Mouse (Mus musculus): ENCODE results near the gene Vsnl1.
A peak's percentile ranks its signal among the peaks of the same experiment; 100 is the strongest.

Gene Vsnl1

GRCm38 (mm10) chr12:11436497-11437265 lies at the start of gene Vsnl1:
Gene Vsnl1, minus strand, starts transcription at chr12:11436613.
- DNase-seq = peak; percentile 38

GRCm38 (mm10) chr12:11456632-11457031 lies 20.2 kb upstream of the Vsnl1 start:
- DNase-seq = no peak

DNA sequence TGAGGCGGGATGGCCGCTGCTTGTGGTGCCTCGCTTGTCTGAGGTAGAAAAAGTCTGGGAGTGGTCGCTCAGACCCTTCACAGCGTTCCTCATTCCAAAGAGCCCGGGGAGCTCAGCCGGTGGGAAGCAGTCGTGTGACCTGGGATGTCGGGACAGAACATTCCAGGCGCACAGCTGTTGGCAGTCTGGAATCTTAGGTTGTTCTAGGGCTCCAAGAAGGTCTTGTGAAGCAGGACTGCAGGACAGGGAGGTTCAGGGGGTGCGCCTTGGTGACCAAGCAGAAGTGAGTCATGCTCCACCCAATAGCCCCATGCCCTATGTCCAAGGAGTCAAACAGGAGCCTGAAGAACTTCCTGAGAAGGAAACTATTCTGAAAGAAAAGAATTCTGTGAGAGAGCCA lies 19.8 kb upstream of the Vsnl1 start:
- DNase-seq = no peak

DNA sequence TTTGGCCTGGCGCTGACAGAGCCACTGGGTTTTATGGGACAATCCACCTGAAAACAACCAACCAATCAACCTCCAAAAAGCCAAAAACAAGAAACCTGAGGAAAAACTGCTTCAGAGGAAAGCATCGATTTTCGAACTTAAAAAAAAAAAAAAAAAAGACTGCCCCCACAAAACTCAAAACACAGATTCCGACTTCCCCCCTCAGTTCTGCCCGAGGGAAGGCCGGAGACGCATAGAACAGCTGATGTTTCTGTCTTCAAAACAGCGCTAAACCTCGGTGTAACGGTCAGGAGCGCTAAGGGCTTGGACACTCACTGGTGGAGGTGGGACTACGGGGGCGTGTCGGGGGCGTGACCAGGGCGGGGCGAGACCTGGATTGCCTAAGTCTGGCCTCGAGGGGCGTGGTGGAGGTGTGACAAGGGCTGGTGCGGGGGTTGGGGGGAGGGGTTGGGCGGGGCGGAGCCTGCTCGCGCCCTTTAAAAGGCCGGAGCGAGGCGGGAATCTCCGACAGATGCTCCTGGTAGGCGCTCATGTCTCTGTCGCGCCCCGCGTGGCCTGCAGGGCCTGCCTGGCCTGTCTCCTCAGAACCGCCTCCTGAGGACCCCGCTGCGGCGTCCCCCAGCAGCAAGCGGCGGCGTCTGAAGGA lies 19.3 kb upstream of the Vsnl1 start, which contains the start of gene Rad51ap2:
Gene Rad51ap2 (plus strand): TSS at position 531 of the 646 bp plus-strand sequence.
- DNase-seq = peak; percentile 88

DNA sequence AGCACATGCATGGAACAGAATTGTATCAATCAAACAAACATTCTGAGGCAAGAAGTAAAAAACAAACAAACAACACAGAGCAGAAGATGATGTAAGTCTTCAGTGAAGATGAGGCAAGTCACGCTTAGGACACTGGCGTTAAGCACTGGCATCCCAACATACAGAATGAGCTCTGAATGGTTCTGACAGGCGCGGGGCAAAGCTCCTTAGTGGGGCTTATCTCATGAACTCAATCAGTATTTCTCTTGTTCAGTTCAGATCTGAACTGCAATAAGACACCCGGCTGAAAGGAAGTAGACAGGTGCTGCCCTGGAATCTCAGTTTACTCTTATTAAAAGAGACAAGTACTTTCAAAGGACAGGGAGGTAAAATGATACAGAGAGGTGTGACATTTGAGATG lies 17.7 kb upstream of the Vsnl1 start:
- DNase-seq = no peak

DNA sequence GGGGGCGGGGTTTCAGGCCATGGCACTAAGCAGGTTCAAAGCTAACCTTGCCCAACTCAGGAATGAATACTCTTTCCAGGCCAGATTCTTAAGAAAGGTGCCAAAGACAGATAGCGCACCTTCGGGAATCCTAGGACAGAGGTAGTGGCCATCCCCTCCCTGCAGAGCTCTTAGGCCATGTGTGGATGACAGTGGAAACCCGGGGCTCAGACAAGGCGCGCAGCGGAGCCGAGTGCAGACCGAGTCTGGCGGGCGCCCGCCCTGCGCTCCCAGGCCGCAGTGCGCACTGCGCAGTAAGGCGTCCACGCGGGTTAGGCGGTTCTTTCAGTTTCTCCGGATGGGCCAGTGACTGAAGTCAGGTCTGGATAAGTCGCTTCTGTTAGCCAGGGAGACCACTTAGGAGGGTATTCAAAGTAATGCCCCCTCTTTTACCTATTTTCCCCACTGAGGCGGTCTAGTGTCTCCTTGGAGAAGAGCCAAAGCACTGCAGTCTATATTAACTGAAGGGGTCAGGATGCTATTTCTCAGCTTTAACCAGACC lies 1.6 kb upstream of the Vsnl1 start:
- no peak for DNase-seq

- peak; percentile 65 for DNase-seq
Measured at GRCm38 (mm10) chr12:11437266-11437906, 973 bp upstream of the Vsnl1 start.

DNA sequence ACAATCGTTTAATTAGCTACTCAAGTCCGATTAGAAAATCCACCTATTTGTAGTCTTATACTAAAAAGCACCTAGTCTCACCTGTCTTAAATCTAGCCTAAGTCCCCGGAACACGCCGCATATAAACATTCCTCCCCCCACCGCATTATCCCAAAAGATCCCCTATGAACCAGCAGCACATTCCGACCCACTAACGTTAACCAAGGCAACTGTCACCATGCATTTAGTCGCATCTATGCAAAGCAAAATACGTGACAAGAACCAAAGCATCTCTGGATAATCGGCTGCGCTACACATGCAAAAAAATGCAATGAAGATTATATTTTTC lies 426 bp downstream of the Vsnl1 start:
- no peak for DNase-seq

GRCm38 (mm10) chr12:11435246-11436022 lies 979 bp downstream of the Vsnl1 start:
- DNase-seq = no peak

DNA sequence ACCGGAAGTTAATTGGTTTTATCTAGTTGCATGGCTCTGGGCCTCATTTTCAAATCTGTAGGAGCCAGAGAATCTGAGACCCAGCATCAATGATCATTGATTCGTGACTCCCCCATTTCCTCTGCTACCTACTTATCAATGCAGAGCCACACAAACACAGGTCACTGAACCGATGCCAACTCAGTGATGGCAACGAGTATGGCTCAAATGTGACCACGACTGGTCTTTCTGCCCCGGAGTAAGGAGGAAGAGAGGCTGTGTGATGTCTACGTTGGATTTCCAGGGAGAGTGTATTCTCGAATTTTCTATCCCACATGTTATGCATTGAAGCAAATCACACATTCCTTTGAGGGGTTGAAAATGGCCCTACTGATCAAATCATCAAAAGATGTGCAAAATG lies 2.0 kb downstream of the Vsnl1 start:
- DNase-seq = no peak

DNA sequence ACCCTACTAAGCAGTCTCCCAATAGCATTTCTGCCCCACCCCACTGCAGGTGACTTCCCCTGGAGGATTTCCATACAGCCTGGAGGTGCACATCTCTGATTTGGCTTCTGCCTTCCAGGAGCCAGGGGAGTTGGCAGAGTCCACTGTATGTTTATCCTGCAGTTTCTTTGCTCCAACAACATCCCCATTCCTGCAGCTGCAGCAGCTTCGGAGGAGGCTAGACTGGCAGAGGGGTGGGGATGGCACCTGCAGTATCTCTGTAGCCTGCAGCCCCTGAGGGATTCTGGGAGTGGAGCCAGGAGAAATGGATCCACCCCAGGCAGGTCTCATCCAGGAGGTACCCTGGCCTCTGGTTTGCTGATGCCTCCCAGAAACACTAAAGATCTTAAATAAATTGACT lies 2.7 kb downstream of the Vsnl1 start:
- no peak for DNase-seq

GRCm38 (mm10) chr12:11433126-11433525 lies 3.3 kb downstream of the Vsnl1 start:
- no peak for DNase-seq

DNA sequence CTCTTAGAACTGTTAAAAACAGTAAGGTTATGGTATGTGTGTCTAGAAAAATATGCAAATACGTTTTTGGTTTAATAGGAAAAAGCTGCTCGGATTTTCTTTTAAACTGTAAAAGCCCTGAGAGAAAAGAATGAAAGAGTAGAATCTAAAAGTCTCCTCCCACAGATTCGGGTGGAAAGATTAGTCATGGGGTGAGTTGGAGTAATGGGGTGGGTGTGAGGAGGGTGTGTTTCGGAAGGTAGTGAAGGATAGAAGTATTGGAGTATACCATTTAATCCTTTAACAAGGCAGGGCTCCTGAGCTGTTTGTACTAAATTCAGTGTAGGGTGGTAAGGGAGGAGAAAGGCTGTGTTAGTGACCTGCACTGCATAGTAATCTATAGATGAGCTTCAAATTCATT lies 9.0 kb downstream of the Vsnl1 start:
- no peak for DNase-seq

- no peak for DNase-seq
Measured at GRCm38 (mm10) chr12:11418112-11418511, 18.3 kb downstream of the Vsnl1 start.

GRCm38 (mm10) chr12:11407679-11408078 lies 28.7 kb downstream of the Vsnl1 start:
- DNase-seq = no peak

DNA sequence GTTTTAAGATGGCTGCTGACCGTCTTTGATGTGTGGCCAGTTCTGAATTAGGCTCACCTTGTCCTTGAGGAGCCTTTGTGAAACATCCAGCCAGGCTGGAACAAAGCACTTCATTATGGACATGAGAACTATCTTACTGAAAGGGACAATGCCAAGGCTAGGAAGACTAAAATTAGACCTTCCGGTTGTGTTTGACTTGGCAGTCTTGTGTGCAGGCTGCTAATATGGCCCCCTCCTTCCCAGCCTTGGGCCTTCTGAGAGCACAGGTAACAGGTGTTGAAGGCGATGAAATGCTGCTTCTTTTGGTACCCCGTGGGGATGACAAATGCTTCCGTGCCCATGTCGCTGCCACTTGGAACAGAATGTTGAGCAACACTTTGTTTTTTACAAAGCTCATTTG lies 37.6 kb downstream of the Vsnl1 start:
- no peak for DNase-seq

DNA sequence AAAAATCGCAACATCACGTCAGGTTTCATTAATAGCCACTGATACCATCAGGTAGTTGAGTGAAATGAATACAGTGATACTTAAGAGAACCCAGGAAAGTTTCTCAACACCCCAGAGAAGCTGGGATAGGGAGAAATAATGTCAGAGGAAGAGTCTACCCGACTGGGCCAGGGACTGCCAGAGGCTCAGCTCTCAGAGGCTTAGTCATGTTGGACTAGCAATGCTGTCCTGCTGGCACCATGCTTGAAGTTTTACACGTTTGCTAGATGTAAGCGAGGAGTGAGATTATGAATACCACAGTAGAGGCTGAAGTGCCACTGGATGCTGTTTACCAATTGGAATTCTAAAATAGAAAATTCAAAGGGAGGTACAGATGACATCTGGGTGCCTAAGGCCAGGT lies 39.4 kb downstream of the Vsnl1 start:
- DNase-seq = no peak

DNA sequence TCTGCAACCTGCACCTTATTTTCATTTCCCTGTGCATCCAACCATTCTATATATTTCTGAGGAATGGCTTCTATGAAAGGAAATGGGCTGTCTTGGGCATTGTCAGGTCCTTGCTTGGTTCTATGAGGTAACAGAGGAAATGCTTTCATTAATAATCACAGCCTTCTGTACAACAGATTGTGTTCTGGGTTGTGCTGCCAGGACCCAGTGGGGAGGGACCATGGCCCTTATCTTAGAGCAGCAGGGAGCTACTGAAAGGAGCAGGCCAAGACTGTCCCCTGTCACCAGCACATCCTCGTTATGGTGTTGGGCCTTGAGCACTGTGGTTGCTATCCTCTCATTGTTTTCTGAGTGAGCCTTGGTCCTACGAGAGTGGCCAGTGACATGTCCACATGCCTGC lies 40.9 kb downstream of the Vsnl1 start:
- no peak for DNase-seq

GRCm38 (mm10) chr12:11392525-11392924 lies 43.9 kb downstream of the Vsnl1 start:
- DNase-seq = peak; percentile 39

GRCm38 (mm10) chr12:11391244-11391949 lies 45.0 kb downstream of the Vsnl1 start:
- DNase-seq = peak; percentile 6

GRCm38 (mm10) chr12:11389141-11389540 lies 47.3 kb downstream of the Vsnl1 start:
- DNase-seq = no peak

- DNase-seq = no peak
Measured at GRCm38 (mm10) chr12:11384754-11385153, 51.7 kb downstream of the Vsnl1 start.

Measured in kidney, adult 18-20 months (tissue).